8 mouse cellular contexts compared by ENCODE assay signal in the genomic region with DNA sequence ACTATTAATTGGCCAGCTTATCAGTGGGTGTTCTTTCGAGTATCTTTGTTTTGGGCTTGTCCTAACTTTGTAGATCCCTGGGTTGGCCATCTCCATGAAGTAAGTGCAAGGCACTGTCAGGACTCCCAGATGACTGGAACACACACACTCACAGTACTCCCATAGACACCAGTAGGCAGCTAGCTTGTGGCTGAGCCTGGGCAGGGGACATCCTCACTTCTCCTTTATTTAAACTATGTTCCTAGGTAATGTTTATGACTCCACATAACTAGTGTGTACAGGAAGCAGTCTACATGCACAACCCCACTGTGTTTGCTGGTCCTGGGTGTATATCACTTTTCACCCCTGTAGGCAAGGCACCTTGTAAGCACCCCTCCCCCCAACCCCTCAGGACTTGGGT. TPM values are rescaled to one million over a fixed set of nuclear protein-coding genes. Genes with fewer than 3 reads are reported as not detected.
A peak's percentile ranks its signal among the peaks of the same experiment; 100 is the strongest.
DNase-seq lines count a peak whose midpoint lies in the region; ATAC-seq lines count a peak whose summit lies in the region.

No protein-coding gene starts in this region.

- WGBS in heart, embryonic 12.5 days: 16% methylated on average over 1 of the region's 1 CpGs
- WGBS in hindbrain, embryonic 11.5 days: 67% methylated on average over 1 of the region's 1 CpGs
- WGBS in midbrain, embryonic 12.5 days: 61% methylated on average over 1 of the region's 1 CpGs

- H3K9me3 ChIP-seq in heart, embryonic 12.5 days (replicated peaks): no peaks in the 10 kb centered on the region
- H3K9me3 ChIP-seq in hindbrain, embryonic 11.5 days (ENCODE audit: control insufficient read depth, low read length): no peaks in the 10 kb centered on the region
- no peaks in the 10 kb centered on the region for H3K9me3 ChIP-seq in midbrain, embryonic 12.5 days

- H3K27me3 ChIP-seq in heart, embryonic 12.5 days (replicated peaks): peaks cover 3% of the 10 kb centered on the region; the same call in 1 of the 2 replicates
- no peaks in the 10 kb centered on the region for H3K27me3 ChIP-seq in hindbrain, embryonic 11.5 days (ENCODE audit: control insufficient read depth, insufficient read depth, low read length)
- no peaks in the 10 kb centered on the region for H3K27me3 ChIP-seq in midbrain, embryonic 12.5 days

- no peak overlapping the region for H3K9ac ChIP-seq in heart, embryonic 12.5 days
- 0 out of 2 replicates have a peak overlapping the region, but pooled peaks have one; percentile 19 for H3K9ac ChIP-seq in hindbrain, embryonic 11.5 days (ENCODE audit: low read depth, low read length)
- no peak overlapping the region for H3K9ac ChIP-seq in midbrain, embryonic 12.5 days (replicated peaks)

- H3K4me1 ChIP-seq in heart, embryonic 12.5 days (replicated peaks): 0 out of 2 replicates have a peak, but pooled peaks cover 9% of the 10 kb centered on the region
- no peaks in the 10 kb centered on the region for H3K4me1 ChIP-seq in hindbrain, embryonic 11.5 days (replicated peaks; ENCODE audit: control insufficient read depth, insufficient read depth, low read length)
- 0 out of 2 replicates have a peak, but pooled peaks cover 5% of the 10 kb centered on the region for H3K4me1 ChIP-seq in midbrain, embryonic 12.5 days

- peak overlapping the region; percentile 80 for H3K4me3 ChIP-seq in heart, embryonic 12.5 days
- peak overlapping the region; percentile 63 for H3K4me3 ChIP-seq in hindbrain, embryonic 11.5 days (ENCODE audit: low read depth, low read length)
- peak overlapping the region; percentile 61 for H3K4me3 ChIP-seq in midbrain, embryonic 12.5 days

- no peak for DNase-seq in heart, adult 11 months
- DNase-seq in ZHBTc4 (ENCODE audit: low read depth, low spot score): peak; percentile 1
- no peak for DNase-seq in hindbrain, embryonic 11.5 days (ENCODE audit: low spot score)
- no peak for DNase-seq in frontal cortex, adult 2 months (ENCODE audit: extremely low spot score in 1 of 2, low spot score in 1 of 2)
- DNase-seq in spleen, postnatal 4 days (ENCODE audit: low spot score in 2 of 2): no peak
- no peak for DNase-seq in T-cell, adult 2 months (ENCODE audit: low spot score)

- H3K36me3 ChIP-seq in heart, embryonic 12.5 days: no peaks in the 10 kb centered on the region
- no peaks in the 10 kb centered on the region for H3K36me3 ChIP-seq in hindbrain, embryonic 11.5 days (ENCODE audit: control insufficient read depth, insufficient read depth, low read length)
- H3K36me3 ChIP-seq in midbrain, embryonic 12.5 days: no peaks in the 10 kb centered on the region

- ATAC-seq in heart, embryonic 12.5 days (ENCODE audit: insufficient number of reproducible peaks, low FRiP score): no peak
- no peak for ATAC-seq in hindbrain, embryonic 11.5 days (ENCODE audit: low FRiP score)
- ATAC-seq in midbrain, embryonic 12.5 days (ENCODE audit: low FRiP score, low read depth): peak; percentile 4

- peak overlapping the region; percentile 81 for H3K27ac ChIP-seq in heart, embryonic 12.5 days (ENCODE audit: poor library complexity, severe bottlenecking)
- 0 out of 2 replicates have a peak overlapping the region, but pooled peaks have one; percentile 14 for H3K27ac ChIP-seq in hindbrain, embryonic 11.5 days (ENCODE audit: low read depth, low read length)
- H3K27ac ChIP-seq in midbrain, embryonic 12.5 days (replicated peaks): 0 out of 2 replicates have a peak overlapping the region, but pooled peaks have one; percentile 71

- H3K4me2 ChIP-seq in heart, embryonic 12.5 days: peak overlapping the region; percentile 72
- H3K4me2 ChIP-seq in hindbrain, embryonic 11.5 days (replicated peaks; ENCODE audit: low read depth, low read length): peak overlapping the region; percentile 15
- H3K4me2 ChIP-seq in midbrain, embryonic 12.5 days (replicated peaks): peak overlapping the region; percentile 59

RNA-seq across cellular contexts. Expression of a gene that starts 0.5 kb away (rescaled TPM):
- 6.0 and 6.7 TPM in 2 replicates for polyA plus RNA-seq in heart, embryonic 12.5 days (2016; fragmentation: Nextera tagmentation; extraction: Ambion mirVana)
- polyA plus RNA-seq in hindbrain, embryonic 11.5 days (2014; fragmentation: Nextera tagmentation; extraction: Ambion mirVana): 4.5 and 5.6 TPM in 2 replicates
- 3.8 and 4.0 TPM in 2 replicates for polyA plus RNA-seq in midbrain, embryonic 12.5 days (2016; fragmentation: Nextera tagmentation; extraction: Ambion mirVana)
- polyA plus RNA-seq in frontal cortex, adult 2 months (2012; rRNA removed): 3.2 and 3.6 TPM in 2 replicates

Comparison
In these comparisons a context has a peak if more than half of its experiments do, and no peak if none do; other contexts are left out.
1. H3K27ac ChIP-seq: peak in every context shown above with its lines; median percentile 81 in heart, embryonic 12.5 days; 71 in midbrain, embryonic 12.5 days; 14 in hindbrain, embryonic 11.5 days.
2. H3K4me2 ChIP-seq: peak in every context shown above with its lines; median percentile 72 in heart, embryonic 12.5 days; 59 in midbrain, embryonic 12.5 days; 15 in hindbrain, embryonic 11.5 days.